Mouse (Mus musculus) spleen, adult 2 months (tissue): ENCODE measurements around the gene Pla1a.

Experiments used
- CTCF ChIP-seq: fragments of 200-500 bp; IDR thresholded peaks from 2 replicates; pipeline ENCODE4 v1.5.1; 2011; ENCODE audit warnings: mild to moderate bottlenecking, inconsistent platforms; ENCODE audit not compliant: insufficient read depth, insufficient read length, insufficient replicate concordance; ENCODE audit errors: extremely low read depth
- POLR2A ChIP-seq: fragments of 200-500 bp; IDR thresholded peaks from 2 replicates; pipeline ENCODE4 v1.6.1; 2011; ENCODE audit warnings: low read depth, low read length, inconsistent platforms

DNA sequence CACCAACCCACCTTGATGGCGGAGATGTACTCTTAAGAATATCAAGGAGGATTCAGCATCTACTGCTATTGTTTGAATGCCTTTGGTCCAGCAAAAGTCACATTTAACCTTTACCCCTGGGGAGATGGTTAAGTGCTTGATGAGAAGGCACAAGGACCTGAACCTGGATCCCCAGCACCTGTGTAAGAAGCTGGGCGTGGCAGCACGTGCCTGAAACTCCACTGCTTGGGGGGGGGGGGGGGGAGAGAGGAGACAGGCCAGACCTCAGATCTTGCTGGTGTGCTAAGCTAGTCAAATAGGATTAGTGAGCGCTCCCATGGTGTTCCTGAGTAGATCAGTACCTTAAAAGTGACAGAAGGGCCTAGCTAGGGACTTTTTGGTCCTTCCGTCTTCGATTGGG is 31.5 kb downstream of the Pla1a start:
- TF ChIP-seq POLR2A (no peak), CTCF (no peak)
